Mouse (Mus musculus) embryo, embryonic 11.5 days (tissue): Measurements from ENCODE around the gene Tgfbr3.

ENCODE experiments used
- DNase-seq: peaks from one replicate; pipeline ENCODE4 v3.0.0-alpha.2; 2012; ENCODE audit warnings: low read depth, low spot score

Tgfbr3 gene

GRCm38 (mm10) chr5:107174188-107174587 lies 115.2 kb downstream of the Tgfbr3 start:
- no peak for DNase-seq

GRCm38 (mm10) chr5:107173483-107173882 lies 115.9 kb downstream of the Tgfbr3 start:
- DNase-seq: no peak

GRCm38 (mm10) chr5:107171861-107172260 lies 117.6 kb downstream of the Tgfbr3 start:
- DNase-seq: no peak

GRCm38 (mm10) chr5:107169796-107170195 lies 119.6 kb downstream of the Tgfbr3 start:
- no peak for DNase-seq

GRCm38 (mm10) chr5:107167872-107168300 lies 121.5 kb downstream of the Tgfbr3 start:
- no peak for DNase-seq

GRCm38 (mm10) chr5:107167373-107167772 lies 122.1 kb downstream of the Tgfbr3 start:
- DNase-seq: no peak

- no peak for DNase-seq
Measured at GRCm38 (mm10) chr5:107166659-107167370, 122.6 kb downstream of the Tgfbr3 start.

- DNase-seq: no peak
Measured at GRCm38 (mm10) chr5:107165734-107166133, 123.7 kb downstream of the Tgfbr3 start.

GRCm38 (mm10) chr5:107165271-107165670 lies 124.2 kb downstream of the Tgfbr3 start:
- no peak for DNase-seq

- DNase-seq: no peak
Measured at GRCm38 (mm10) chr5:107164856-107165255, 124.6 kb downstream of the Tgfbr3 start.

- DNase-seq: no peak
Measured at GRCm38 (mm10) chr5:107164146-107164545, 125.3 kb downstream of the Tgfbr3 start.

- DNase-seq: no peak
Measured at GRCm38 (mm10) chr5:107163336-107163735, 126.1 kb downstream of the Tgfbr3 start.

GRCm38 (mm10) chr5:107162812-107163211 lies 126.6 kb downstream of the Tgfbr3 start:
- no peak for DNase-seq

- no peak for DNase-seq
Measured at GRCm38 (mm10) chr5:107162319-107162718, 127.1 kb downstream of the Tgfbr3 start.

- DNase-seq: no peak
Measured at GRCm38 (mm10) chr5:107159914-107160890, 129.2 kb downstream of the Tgfbr3 start.

- no peak for DNase-seq
Measured at GRCm38 (mm10) chr5:107158531-107159178, 130.8 kb downstream of the Tgfbr3 start.

GRCm38 (mm10) chr5:107157384-107157783 lies 132.0 kb downstream of the Tgfbr3 start:
- no peak for DNase-seq

- no peak for DNase-seq
Measured at GRCm38 (mm10) chr5:107156096-107156495, 133.3 kb downstream of the Tgfbr3 start.

- DNase-seq: no peak
Measured at GRCm38 (mm10) chr5:107152989-107153388, 136.4 kb downstream of the Tgfbr3 start.

GRCm38 (mm10) chr5:107151320-107151719 lies 138.1 kb downstream of the Tgfbr3 start:
- DNase-seq: no peak

- DNase-seq: no peak
Measured at GRCm38 (mm10) chr5:107150555-107151312, 138.7 kb downstream of the Tgfbr3 start.
